Mouse (Mus musculus) liver, embryonic 12.5 days (tissue): Measurements from ENCODE around the gene Fxyd1. TPM values are rescaled to one million over a fixed set of nuclear protein-coding genes. Genes with fewer than 3 reads are reported as not detected.

Experiments
- ATAC-seq: fragments of 200-750 bp; cut with Nextera tagmentation; 2 replicates; pipeline ENCODE4 v1.8.0; 2017; ENCODE audit warnings: moderate number of reproducible peaks, mild to moderate bottlenecking, moderate library complexity
- H3K27ac ChIP-seq: fragments of 300-500 bp; sonication (generic); 2 replicates; pipeline ENCODE4 v1.5.1; 2016; ENCODE audit warnings: mild to moderate bottlenecking
- H3K27me3 ChIP-seq: fragments of 300-500 bp; sonication (generic); replicated peaks from 2 replicates; pipeline ENCODE4 v1.6.1; 2016; ENCODE audit warnings: mild to moderate bottlenecking, moderate library complexity
- H3K36me3 ChIP-seq: fragments of 300-500 bp; sonication (generic); 2 replicates; pipeline ENCODE4 v1.6.1; 2016; ENCODE audit warnings: mild to moderate bottlenecking, moderate library complexity
- H3K4me1 ChIP-seq: fragments of 300-500 bp; sonication (generic); 2 replicates; pipeline ENCODE4 v1.6.1; 2016
- H3K4me2 ChIP-seq: fragments of 300-500 bp; sonication (generic); 2 replicates; pipeline ENCODE4 v1.6.1; 2016; ENCODE audit warnings: mild to moderate bottlenecking, moderate library complexity
- H3K4me3 ChIP-seq: fragments of 300-500 bp; sonication (generic); 2 replicates; pipeline ENCODE4 v1.5.1; 2016; ENCODE audit warnings: mild to moderate bottlenecking, moderate library complexity
- H3K9ac ChIP-seq: fragments of 300-500 bp; sonication (generic); 2 replicates; pipeline ENCODE4 v1.6.1; 2016; ENCODE audit warnings: mild to moderate bottlenecking, moderate library complexity
- H3K9me3 ChIP-seq: fragments of 300-500 bp; sonication (generic); replicated peaks from 2 replicates; pipeline ENCODE4 v1.6.1; 2016; ENCODE audit warnings: mild to moderate bottlenecking, moderate library complexity
- WGBS: fragments of 180-500 bp; shearing (Covaris S2); methylation state at CpG from one replicate; pipeline ENCODE4 v1.1.7; 2016; ENCODE audit not compliant: insufficient replicate concordance; 5-methylcytosine and 5-hydroxymethylcytosine counted together
- polyA plus RNA-seq: library from polyadenylated mRNA; unstranded; fragments of >200 nt; fragmentation: Nextera tagmentation; extraction: Ambion mirVana; gene quantifications from 2 replicates; pipeline ENCODE4 v1.2.1, GENCODE M21; 2016

Fxyd1 gene
- polyA plus RNA-seq, 1 experiment from 2014 or later, result 28.2 TPM

DNA sequence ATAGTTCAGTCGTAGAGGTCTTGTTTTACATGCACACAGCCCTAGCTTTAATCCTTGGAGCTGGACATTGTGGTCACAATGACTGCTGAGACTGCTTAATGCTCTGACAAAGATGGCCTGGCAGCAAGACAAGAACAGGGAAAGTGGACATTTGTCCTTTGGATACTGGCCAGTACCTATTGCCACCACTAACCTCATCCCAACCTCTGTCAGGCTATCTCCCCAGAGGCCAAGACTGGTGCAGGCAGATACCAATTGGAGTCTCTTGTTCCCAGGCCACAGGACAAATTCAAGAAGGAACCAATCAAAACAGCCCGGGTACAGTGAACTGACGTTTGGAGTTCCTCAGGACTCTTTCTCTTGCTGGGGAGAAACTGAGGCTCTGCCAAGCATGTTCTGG lies 31.2 kb upstream of the Fxyd1 start:
- Histone ChIP-seq H3K36me3 (no peaks in the 10 kb centered on the region), H3K27me3 (no peaks in the 10 kb centered on the region), H3K9me3 (no peaks in the 10 kb centered on the region), H3K27ac (no peak overlapping the region), H3K4me1 (0 out of 2 replicates have a peak, but pooled peaks cover 7% of the 10 kb centered on the region), H3K4me2 (no peak overlapping the region), H3K4me3 (no peak overlapping the region), H3K9ac (no peak overlapping the region)
- no peak for ATAC-seq
- 44% methylated on average over 3 of the region's 3 CpGs for WGBS

DNA sequence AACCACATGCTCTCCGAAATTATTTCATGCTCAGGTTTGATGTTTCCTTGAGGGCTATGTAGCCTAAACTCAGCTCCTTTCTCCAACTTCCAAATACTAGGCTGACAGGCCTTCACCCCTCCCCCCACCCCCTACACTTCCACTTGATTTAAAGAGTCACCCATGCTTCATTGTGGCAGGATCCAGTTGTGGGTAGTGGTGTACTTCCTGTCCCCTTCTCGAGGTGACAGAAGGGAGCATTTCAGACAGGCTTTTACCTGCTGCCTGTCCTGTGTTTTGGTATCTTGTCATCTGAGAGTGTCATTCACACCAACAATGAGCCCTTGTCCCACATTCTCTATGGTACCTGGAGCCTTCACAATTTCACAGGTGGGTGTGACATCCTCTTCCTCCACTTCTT lies 30.3 kb upstream of the Fxyd1 start:
- Histone ChIP-seq H3K36me3 (no peaks in the 10 kb centered on the region), H3K27me3 (no peaks in the 10 kb centered on the region), H3K9me3 (no peaks in the 10 kb centered on the region), H3K4me1 (0 out of 2 replicates have a peak, but pooled peaks cover 7% of the 10 kb centered on the region), H3K27ac (no peak overlapping the region), H3K9ac (no peak overlapping the region), H3K4me2 (no peak overlapping the region), H3K4me3 (no peak overlapping the region)
- ATAC-seq, result no peak
- WGBS, result 22% methylated on average over 2 of the region's 2 CpGs

GRCm38 (mm10) chr7:31086175-31086755 lies 29.3 kb upstream of the Fxyd1 start:
- Histone ChIP-seq H3K36me3 (no peaks in the 10 kb centered on the region), H3K27me3 (no peaks in the 10 kb centered on the region), H3K9me3 (no peaks in the 10 kb centered on the region), H3K4me2 (no peak overlapping the region), H3K27ac (no peak overlapping the region), H3K4me3 (no peak overlapping the region), H3K4me1 (0 out of 2 replicates have a peak, but pooled peaks cover 7% of the 10 kb centered on the region), H3K9ac (no peak overlapping the region)
- no peak for ATAC-seq
- WGBS, result 74% methylated on average over 9 of the region's 9 CpGs

- Histone ChIP-seq H3K27ac (0 out of 2 replicates have a peak overlapping the region, but pooled peaks have one; percentile 30), H3K4me2 (no peak overlapping the region), H3K9ac (no peak overlapping the region), H3K9me3 (no peaks in the 10 kb centered on the region), H3K36me3 (no peaks in the 10 kb centered on the region), H3K4me1 (0 out of 2 replicates have a peak, but pooled peaks cover 7% of the 10 kb centered on the region), H3K4me3 (no peak overlapping the region), H3K27me3 (no peaks in the 10 kb centered on the region)
- no peak for ATAC-seq
- 60% methylated on average over 3 of the region's 3 CpGs for WGBS
These were observed 28.2 kb upstream of the Fxyd1 start for GRCm38 (mm10) chr7:31085171-31085570.

DNA sequence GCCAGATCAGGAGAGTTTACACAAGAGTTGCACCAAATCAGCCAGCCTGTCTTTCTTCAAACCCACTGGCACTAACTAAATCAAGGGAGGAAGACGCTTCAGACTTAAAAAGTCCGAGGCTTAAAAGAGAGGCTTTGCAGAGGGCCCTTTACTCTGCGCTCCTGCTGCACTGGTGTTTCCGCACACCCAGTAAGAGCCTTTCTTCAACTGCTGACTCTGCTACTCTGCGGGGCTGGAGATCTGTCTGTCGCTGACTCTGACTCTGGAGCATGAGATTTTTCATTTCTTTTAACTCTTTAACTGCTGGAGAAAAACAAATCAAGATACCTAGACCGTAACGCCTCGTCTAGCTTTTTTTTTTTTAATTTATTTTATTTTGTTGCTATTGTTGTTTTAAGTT lies 27.1 kb upstream of the Fxyd1 start:
- Histone ChIP-seq H3K27me3 (no peaks in the 10 kb centered on the region), H3K4me3 (no peak overlapping the region), H3K27ac (peak overlapping the region; percentile 43; the same call in 1 of the 2 replicates), H3K36me3 (no peaks in the 10 kb centered on the region), H3K9me3 (no peaks in the 10 kb centered on the region), H3K4me2 (no peak overlapping the region), H3K4me1 (0 out of 2 replicates have a peak, but pooled peaks cover 7% of the 10 kb centered on the region), H3K9ac (no peak overlapping the region)
- ATAC-seq, result no peak
- WGBS, result 54% methylated on average over 9 of the region's 9 CpGs

DNA sequence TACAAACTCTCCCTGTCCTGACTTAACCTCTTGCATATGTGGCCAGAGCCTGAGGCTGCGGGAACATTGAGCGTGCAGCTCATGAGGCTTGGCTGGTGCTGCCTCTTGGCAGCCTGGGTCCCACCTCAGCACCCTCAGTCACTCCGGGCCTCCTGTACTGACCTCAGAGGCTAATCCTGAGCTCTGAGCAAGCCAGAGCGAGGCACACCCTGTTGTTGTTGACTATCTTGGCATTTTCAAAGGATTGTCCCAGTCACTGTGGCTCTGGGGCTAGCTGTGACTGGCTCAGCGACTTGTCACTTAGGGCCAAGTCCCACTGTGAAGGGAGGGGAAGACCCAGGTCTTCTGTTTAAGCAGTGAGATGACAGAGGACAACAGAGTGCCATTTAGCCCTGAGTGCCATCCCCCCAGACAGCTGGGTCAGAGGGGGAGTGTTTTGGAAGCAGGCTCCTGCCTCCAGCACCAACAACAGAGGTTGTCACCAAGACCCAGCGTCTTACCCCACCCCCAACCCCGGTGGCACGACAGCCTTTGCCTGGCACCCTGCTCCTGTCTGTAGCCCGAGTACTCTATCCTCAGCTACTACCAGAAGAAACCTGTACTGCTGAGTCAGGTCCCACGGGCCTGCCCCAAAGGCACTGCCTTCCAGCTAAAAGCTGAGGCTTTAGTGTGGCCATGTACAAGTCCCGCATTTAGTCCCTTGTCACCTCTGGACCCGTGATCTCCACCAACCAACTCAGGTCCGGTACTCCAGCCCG lies 26.0 kb upstream of the Fxyd1 start:
- Histone ChIP-seq H3K4me2 (no peak overlapping the region), H3K9ac (no peak overlapping the region), H3K4me1 (0 out of 2 replicates have a peak, but pooled peaks cover 7% of the 10 kb centered on the region), H3K27ac (no peak overlapping the region), H3K4me3 (no peak overlapping the region), H3K36me3 (no peaks in the 10 kb centered on the region), H3K9me3 (no peaks in the 10 kb centered on the region), H3K27me3 (no peaks in the 10 kb centered on the region)
- 61% methylated on average over 14 of the region's 14 CpGs for WGBS
- ATAC-seq, result peak; percentile 13; the same call in 1 of the 2 replicates

- Histone ChIP-seq H3K9me3 (no peaks in the 10 kb centered on the region), H3K27me3 (no peaks in the 10 kb centered on the region), H3K4me1 (0 out of 2 replicates have a peak, but pooled peaks cover 7% of the 10 kb centered on the region), H3K4me3 (no peak overlapping the region), H3K4me2 (no peak overlapping the region), H3K36me3 (no peaks in the 10 kb centered on the region), H3K27ac (no peak overlapping the region), H3K9ac (no peak overlapping the region)
- no peak for ATAC-seq
These were observed 25.1 kb upstream of the Fxyd1 start for GRCm38 (mm10) chr7:31082106-31082505.

- no peak overlapping the region for H3K4me3 ChIP-seq
- no peak for ATAC-seq
- H3K9me3 ChIP-seq, result no peaks in the 10 kb centered on the region
- 24% methylated on average over 1 of the region's 1 CpGs for WGBS
- H3K36me3 ChIP-seq, result no peaks in the 10 kb centered on the region
- no peak overlapping the region for H3K4me2 ChIP-seq
- 0 out of 2 replicates have a peak, but pooled peaks cover 7% of the 10 kb centered on the region for H3K4me1 ChIP-seq
- H3K9ac ChIP-seq, result no peak overlapping the region
- H3K27me3 ChIP-seq, result no peaks in the 10 kb centered on the region
- H3K27ac ChIP-seq, result no peak overlapping the region
These were observed 24.1 kb upstream of the Fxyd1 start for GRCm38 (mm10) chr7:31081106-31081505.

GRCm38 (mm10) chr7:31080611-31081010 lies 23.6 kb upstream of the Fxyd1 start:
- 0 out of 2 replicates have a peak, but pooled peaks cover 7% of the 10 kb centered on the region for H3K4me1 ChIP-seq
- no peak for ATAC-seq
- no peak overlapping the region for H3K4me3 ChIP-seq
- H3K27me3 ChIP-seq, result no peaks in the 10 kb centered on the region
- H3K27ac ChIP-seq, result no peak overlapping the region
- H3K9me3 ChIP-seq, result no peaks in the 10 kb centered on the region
- H3K4me2 ChIP-seq, result no peak overlapping the region
- no peak overlapping the region for H3K9ac ChIP-seq
- H3K36me3 ChIP-seq, result no peaks in the 10 kb centered on the region
- WGBS, result 58% methylated on average over 3 of the region's 3 CpGs

DNA sequence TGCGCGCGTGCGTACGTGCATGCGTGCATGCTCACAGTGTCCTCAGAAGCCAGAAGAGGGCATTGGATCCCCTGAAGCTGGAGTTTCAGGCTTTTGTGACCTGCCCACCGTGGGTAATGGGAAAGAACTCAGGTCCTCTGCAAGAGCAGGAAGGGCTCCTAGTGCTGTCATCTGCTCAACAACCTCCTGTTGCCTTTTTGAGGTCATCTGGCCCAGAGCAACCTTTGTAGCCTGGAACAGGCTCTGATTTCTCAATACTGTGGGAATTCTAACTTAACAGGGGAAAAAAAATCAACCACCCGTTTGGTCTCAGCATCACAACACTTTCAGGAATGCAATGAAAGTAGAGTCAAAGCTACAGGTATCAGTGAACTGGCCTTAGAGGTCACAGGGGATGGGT lies 22.7 kb upstream of the Fxyd1 start:
- no peaks in the 10 kb centered on the region for H3K36me3 ChIP-seq
- H3K4me2 ChIP-seq, result no peak overlapping the region
- 80% methylated on average over 8 of the region's 8 CpGs for WGBS
- no peak overlapping the region for H3K4me3 ChIP-seq
- no peak overlapping the region for H3K9ac ChIP-seq
- no peak for ATAC-seq
- no peaks in the 10 kb centered on the region for H3K27me3 ChIP-seq
- no peaks in the 10 kb centered on the region for H3K9me3 ChIP-seq
- H3K27ac ChIP-seq, result no peak overlapping the region
- H3K4me1 ChIP-seq, result 0 out of 2 replicates have a peak, but pooled peaks cover 7% of the 10 kb centered on the region

GRCm38 (mm10) chr7:31077885-31078445 lies 21.0 kb upstream of the Fxyd1 start:
- Histone ChIP-seq H3K9ac (no peak overlapping the region), H3K4me1 (no peaks in the 10 kb centered on the region), H3K27me3 (no peaks in the 10 kb centered on the region), H3K27ac (no peak overlapping the region), H3K4me3 (no peak overlapping the region), H3K4me2 (no peak overlapping the region), H3K9me3 (no peaks in the 10 kb centered on the region), H3K36me3 (no peaks in the 10 kb centered on the region)
- no peak; the same call in 1 of the 2 replicates for ATAC-seq
- WGBS, result 35% methylated on average over 5 of the region's 5 CpGs

GRCm38 (mm10) chr7:31077470-31077869 lies 20.5 kb upstream of the Fxyd1 start:
- no peaks in the 10 kb centered on the region for H3K4me1 ChIP-seq
- H3K36me3 ChIP-seq, result no peaks in the 10 kb centered on the region
- ATAC-seq, result no peak
- WGBS, result 39% methylated on average over 6 of the region's 6 CpGs
- no peak overlapping the region for H3K9ac ChIP-seq
- H3K27me3 ChIP-seq, result no peaks in the 10 kb centered on the region
- H3K4me2 ChIP-seq, result no peak overlapping the region
- no peak overlapping the region for H3K4me3 ChIP-seq
- no peaks in the 10 kb centered on the region for H3K9me3 ChIP-seq
- no peak overlapping the region for H3K27ac ChIP-seq
